Mouse (Mus musculus): Measurements from ENCODE around the gene Dap3.
"Not testable (repeated sequence)": the region's sequence is repeated elsewhere in the genome, so short reads cannot be mapped to it uniquely, and the experiment has no call there.

Dap3 gene

GRCm38 (mm10) chr3:88950576-88951326, at the start of gene Dap3, which contains the start of gene Ash1l:
Gene Dap3, minus strand, starts transcription at chr3:88951181.
Gene Ash1l, plus strand, starts transcription at chr3:88950622.
- DNase-seq (ENCODE audit: low read depth): peak; percentile 87

GRCm38 (mm10) chr3:88992793-88993192, 41.8 kb upstream of the Dap3 start:
- no peak for DNase-seq (ENCODE audit: low read depth)

GRCm38 (mm10) chr3:88983921-88984381, 33.0 kb upstream of the Dap3 start:
- peak; percentile 87 for DNase-seq (ENCODE audit: low read depth)

GRCm38 (mm10) chr3:88981206-88982010, 30.4 kb upstream of the Dap3 start:
- peak; percentile 44 for DNase-seq (ENCODE audit: low read depth)

GRCm38 (mm10) chr3:88975012-88975411, 24.0 kb upstream of the Dap3 start:
- no peak for DNase-seq (ENCODE audit: low read depth)

- not testable (repeated sequence) for DNase-seq (ENCODE audit: low read depth)
These were observed 12.2 kb upstream of the Dap3 start for GRCm38 (mm10) chr3:88963211-88963610.

GRCm38 (mm10) chr3:88953736-88954135, 2.8 kb upstream of the Dap3 start:
- no peak for DNase-seq (ENCODE audit: low read depth)

GRCm38 (mm10) chr3:88953246-88953645, 2.3 kb upstream of the Dap3 start:
- no peak for DNase-seq (ENCODE audit: low read depth)

- no peak for DNase-seq (ENCODE audit: low read depth)
These were observed 383 bp upstream of the Dap3 start for GRCm38 (mm10) chr3:88951327-88951800.

- DNase-seq (ENCODE audit: low read depth): peak; percentile 95
These were observed 1.0 kb downstream of the Dap3 start for GRCm38 (mm10) chr3:88949786-88950575.

GRCm38 (mm10) chr3:88944109-88944508, 6.9 kb downstream of the Dap3 start:
- DNase-seq (ENCODE audit: low read depth): no peak

GRCm38 (mm10) chr3:88942316-88942880, 8.6 kb downstream of the Dap3 start:
- no peak for DNase-seq (ENCODE audit: low read depth)

- peak; percentile 80 for DNase-seq (ENCODE audit: low read depth)
These were observed 11.2 kb downstream of the Dap3 start for GRCm38 (mm10) chr3:88939749-88940148.

GRCm38 (mm10) chr3:88939071-88939470, 11.9 kb downstream of the Dap3 start:
- no peak for DNase-seq (ENCODE audit: low read depth)

GRCm38 (mm10) chr3:88929501-88929900, 21.5 kb downstream of the Dap3 start:
- no peak for DNase-seq (ENCODE audit: low read depth)

- DNase-seq (ENCODE audit: low read depth): peak; percentile 28
These were observed 25.3 kb downstream of the Dap3 start for GRCm38 (mm10) chr3:88925651-88926050.

- DNase-seq (ENCODE audit: low read depth): no peak
These were observed 26.9 kb downstream of the Dap3 start for GRCm38 (mm10) chr3:88923989-88924591.

- DNase-seq (ENCODE audit: low read depth): peak; percentile 28
These were observed 29.6 kb downstream of the Dap3 start for GRCm38 (mm10) chr3:88921411-88921810.

- peak; percentile 23 for DNase-seq (ENCODE audit: low read depth)
These were observed 32.0 kb downstream of the Dap3 start for GRCm38 (mm10) chr3:88918981-88919380.

GRCm38 (mm10) chr3:88914384-88914810, 36.6 kb downstream of the Dap3 start:
- DNase-seq (ENCODE audit: low read depth): no peak
